Mouse (Mus musculus) cerebellum, postnatal 4 days (tissue): Measurements from ENCODE around the gene Cdk18.
"Not testable (repeated sequence)": the region's sequence is repeated elsewhere in the genome, so short reads cannot be mapped to it uniquely, and the experiment has no call there.

Source experiments
- DNase-seq, 2 experiments: peaks; one replicate each; pipeline ENCODE4 v3.0.0; 2022; ENCODE audit warnings: low spot score in 2 of 2, mixed read lengths in 1 of 2

Gene Cdk18

GRCm38 (mm10) chr1:132139416-132139864 is at the start of gene Cdk18:
Gene Cdk18, minus strand, starts transcription at chr1:132139684.
- DNase-seq, result no peak

GRCm38 (mm10) chr1:132189231-132189630 is 49.7 kb upstream of the Cdk18 start:
- no peak for DNase-seq

- DNase-seq, result no peak
Measured at GRCm38 (mm10) chr1:132188442-132189066, 49.1 kb upstream of the Cdk18 start.

- DNase-seq, result no peak
Measured at GRCm38 (mm10) chr1:132186303-132186702, 46.8 kb upstream of the Cdk18 start.

GRCm38 (mm10) chr1:132171619-132172018 is 32.1 kb upstream of the Cdk18 start:
- DNase-seq, result no peak

- no peak for DNase-seq
Measured at GRCm38 (mm10) chr1:132170698-132171097, 31.2 kb upstream of the Cdk18 start.

- DNase-seq, result no peak
Measured at GRCm38 (mm10) chr1:132168115-132168767, 28.8 kb upstream of the Cdk18 start.

GRCm38 (mm10) chr1:132165859-132166258 is 26.4 kb upstream of the Cdk18 start:
- no peak for DNase-seq

GRCm38 (mm10) chr1:132164780-132165518 is 25.5 kb upstream of the Cdk18 start:
- DNase-seq, result peak in 1 of 2 experiments; percentile 60

GRCm38 (mm10) chr1:132162618-132163017 is 23.1 kb upstream of the Cdk18 start:
- DNase-seq, result not testable (repeated sequence)

- no peak for DNase-seq
Measured at GRCm38 (mm10) chr1:132161211-132161880, 21.9 kb upstream of the Cdk18 start.

GRCm38 (mm10) chr1:132159681-132160080 is 20.2 kb upstream of the Cdk18 start:
- DNase-seq, result no peak

GRCm38 (mm10) chr1:132158741-132159140 is 19.3 kb upstream of the Cdk18 start:
- DNase-seq, result no peak

GRCm38 (mm10) chr1:132157808-132158207 is 18.3 kb upstream of the Cdk18 start:
- DNase-seq, result no peak

GRCm38 (mm10) chr1:132157016-132157781 is 17.7 kb upstream of the Cdk18 start:
- peak; percentile 97 for DNase-seq

- DNase-seq, result peak; percentile 69 to 80
Measured at GRCm38 (mm10) chr1:132155737-132156136, 16.3 kb upstream of the Cdk18 start.

- DNase-seq, result no peak
Measured at GRCm38 (mm10) chr1:132153691-132154090, 14.2 kb upstream of the Cdk18 start.

GRCm38 (mm10) chr1:132153086-132153690 is 13.7 kb upstream of the Cdk18 start:
- DNase-seq, result no peak

- no peak for DNase-seq
Measured at GRCm38 (mm10) chr1:132151908-132152307, 12.4 kb upstream of the Cdk18 start.

GRCm38 (mm10) chr1:132150817-132151601 is 11.5 kb upstream of the Cdk18 start:
- no peak for DNase-seq
